Mouse (Mus musculus) myocyte (in vitro differentiated cells): Measurements from ENCODE around the gene Itih5. TPM values are rescaled to one million over a fixed set of nuclear protein-coding genes. Genes with fewer than 3 reads are reported as not detected.

Source experiments
- H3K27me3 ChIP-seq: one replicate; pipeline ENCODE4 v1.6.1; 2011; ENCODE audit not compliant: control insufficient read depth, insufficient read depth, insufficient read length
- H3K36me3 ChIP-seq: one replicate; pipeline ENCODE4 v1.6.1; 2011; ENCODE audit not compliant: control insufficient read depth, insufficient read depth
- H3K4me2 ChIP-seq: one replicate; pipeline ENCODE4 v1.6.1; 2011; ENCODE audit warnings: low read depth, control low read depth
- H3K4me3 ChIP-seq: one replicate; pipeline ENCODE4 v1.5.1; 2011; ENCODE audit warnings: mild to moderate bottlenecking, control low read depth, moderate library complexity
- H3K79me2 ChIP-seq: one replicate; pipeline ENCODE4 v1.6.1; 2011; ENCODE audit not compliant: control insufficient read depth, insufficient read depth
- H3ac ChIP-seq: one replicate; pipeline ENCODE4 v1.6.1; 2011; ENCODE audit not compliant: control insufficient read depth, insufficient read length
- CEBPB ChIP-seq: IDR thresholded peaks from 2 replicates; pipeline ENCODE4 v1.6.1; 2011; ENCODE audit warnings: mild to moderate bottlenecking, moderate library complexity; ENCODE audit not compliant: poor library complexity, insufficient read depth, severe bottlenecking
- E2F4 ChIP-seq: IDR thresholded peaks from one replicate; pipeline ENCODE4 v1.6.1; 2011; ENCODE audit warnings: mild to moderate bottlenecking, control low read depth, moderate library complexity; ENCODE audit not compliant: insufficient read depth
- MAX ChIP-seq: IDR thresholded peaks from one replicate; pipeline ENCODE4 v1.6.1; 2011; ENCODE audit warnings: low read depth, mild to moderate bottlenecking, control low read depth
- MYOD1 ChIP-seq, 3 experiments: IDR thresholded peaks; one replicate each; pipeline ENCODE4 v1.6.1; 2011; ENCODE audit warnings: control low read depth in 2 of 3, low read depth in 2 of 3, mild to moderate bottlenecking in 2 of 3, moderate library complexity in 1 of 3; ENCODE audit not compliant: insufficient read length in 2 of 3, control insufficient read depth in 1 of 3
- MYOG ChIP-seq, 3 experiments: IDR thresholded peaks; one replicate each; pipeline ENCODE4 v1.6.1; 2011; ENCODE audit warnings: control low read depth in 2 of 3, low read depth in 2 of 3, mild to moderate bottlenecking in 2 of 3; ENCODE audit not compliant: insufficient read length in 2 of 3, control insufficient read depth in 1 of 3, insufficient read depth in 1 of 3
- POLR2A ChIP-seq: IDR thresholded peaks from one replicate; pipeline ENCODE4 v1.6.1; 2011; ENCODE audit warnings: low read depth, mild to moderate bottlenecking, control low read depth, moderate library complexity; ENCODE audit not compliant: insufficient read length
- POLR2AphosphoS2 ChIP-seq: IDR thresholded peaks from one replicate; pipeline ENCODE4 v1.6.1; 2011; ENCODE audit warnings: low read depth, control low read depth; ENCODE audit not compliant: insufficient read length
- REST ChIP-seq: IDR thresholded peaks from one replicate; pipeline ENCODE4 v1.6.1; 2011; ENCODE audit warnings: mild to moderate bottlenecking, control low read depth, moderate library complexity; ENCODE audit not compliant: insufficient read depth, insufficient read length
- SRF ChIP-seq: IDR thresholded peaks from one replicate; pipeline ENCODE4 v1.6.1; 2011; ENCODE audit warnings: low read depth; ENCODE audit not compliant: control insufficient read depth, insufficient read length
- TCF12 ChIP-seq: IDR thresholded peaks from one replicate; pipeline ENCODE4 v1.6.1; 2011; ENCODE audit warnings: mild to moderate bottlenecking, control low read depth; ENCODE audit not compliant: poor library complexity, insufficient read depth, severe bottlenecking
- TCF3 ChIP-seq: IDR thresholded peaks from one replicate; pipeline ENCODE4 v1.6.1; 2011; ENCODE audit warnings: low read depth, control low read depth; ENCODE audit not compliant: insufficient read length
- USF1 ChIP-seq: IDR thresholded peaks from one replicate; pipeline ENCODE4 v1.6.1; 2011; ENCODE audit warnings: low read depth, mild to moderate bottlenecking, control low read depth, moderate library complexity
- polyA plus RNA-seq: library from polyadenylated mRNA; unstranded; fragments of >200 nt; fragmentation: generic; extraction: Trizol; gene quantifications from one replicate; pipeline ENCODE4 v1.2.1, GENCODE M21; 2012; ENCODE audit warnings: missing spikeins

Gene Itih5
- polyA plus RNA-seq, 1 experiment: not detected

DNA sequence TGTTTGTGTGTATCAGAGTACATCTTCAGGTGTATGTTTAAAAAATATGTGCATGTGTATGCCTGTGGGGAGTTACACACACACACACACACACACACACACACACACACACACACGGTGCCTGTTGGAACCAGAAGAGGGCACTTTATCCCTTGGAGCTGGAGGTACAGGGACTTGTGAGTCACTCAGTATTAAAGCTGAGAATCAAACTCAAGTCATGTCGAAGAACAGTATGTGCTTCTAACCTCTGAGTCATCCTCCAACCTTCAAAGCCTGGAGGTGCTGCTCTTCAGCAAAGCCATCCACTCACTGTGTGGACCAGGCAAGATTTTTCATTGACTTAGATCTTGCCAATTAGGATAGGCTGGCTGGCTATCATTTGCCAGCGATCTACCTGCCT lies 31.5 kb upstream of the Itih5 start:
- no peaks in the 10 kb centered on the region for H3K79me2 ChIP-seq
- no peak overlapping the region for H3K4me3 ChIP-seq

DNA sequence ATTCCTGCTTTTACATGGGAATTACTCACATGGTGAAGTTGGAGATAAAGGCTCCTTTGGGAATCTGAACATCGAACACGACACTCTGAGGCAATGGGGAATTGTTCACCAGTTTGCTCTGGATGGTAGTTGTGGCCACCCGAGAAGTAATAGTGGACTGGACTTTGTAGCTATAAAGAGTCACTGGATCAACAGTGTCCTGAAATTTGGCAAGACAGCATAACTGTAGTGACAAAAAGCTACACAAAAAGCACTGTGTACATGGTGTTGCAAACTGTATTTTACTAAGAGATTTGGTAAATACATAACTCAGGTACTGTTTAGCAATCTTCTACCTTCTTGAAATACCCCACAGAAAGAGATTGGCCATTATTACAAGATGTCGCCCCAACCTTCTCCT lies 27.2 kb upstream of the Itih5 start:
- Histone ChIP-seq H3K36me3 (no peaks in the 10 kb centered on the region), H3K4me2 (no peak overlapping the region), H3K79me2 (no peaks in the 10 kb centered on the region), H3ac (no peak overlapping the region), H3K27me3 (no peaks in the 10 kb centered on the region), H3K4me3 (no peak overlapping the region)
- no peak for TF ChIP-seq TCF3

More for the DNA sequence above, 31.5 kb upstream of the Itih5 start:
- H3K4me2 ChIP-seq: no peak overlapping the region
- no peaks in the 10 kb centered on the region for H3K36me3 ChIP-seq
- no peak for TF ChIP-seq MAX
- no peak for TF ChIP-seq TCF3
- no peak for TF ChIP-seq SRF
- no peak for TF ChIP-seq MYOG (IDR thresholded peaks at IDR 0.05; ENCODE audit: control insufficient read depth in 1 of 3, insufficient read depth in 1 of 3, insufficient read length in 2 of 3, low read depth in 2 of 3)
- no peak for TF ChIP-seq TCF12
- TF ChIP-seq POLR2AphosphoS2: no peak
- no peak for TF ChIP-seq CEBPB
- TF ChIP-seq REST: no peak
- no peak for TF ChIP-seq E2F4
- TF ChIP-seq USF1: no peak
- TF ChIP-seq MYOD1 (IDR thresholded peaks at IDR 0.05; ENCODE audit: control insufficient read depth in 1 of 3, insufficient read length in 2 of 3, low read depth in 2 of 3): no peak
- TF ChIP-seq POLR2A: no peak
- H3K27me3 ChIP-seq: no peaks in the 10 kb centered on the region
- no peak overlapping the region for H3ac ChIP-seq

DNA sequence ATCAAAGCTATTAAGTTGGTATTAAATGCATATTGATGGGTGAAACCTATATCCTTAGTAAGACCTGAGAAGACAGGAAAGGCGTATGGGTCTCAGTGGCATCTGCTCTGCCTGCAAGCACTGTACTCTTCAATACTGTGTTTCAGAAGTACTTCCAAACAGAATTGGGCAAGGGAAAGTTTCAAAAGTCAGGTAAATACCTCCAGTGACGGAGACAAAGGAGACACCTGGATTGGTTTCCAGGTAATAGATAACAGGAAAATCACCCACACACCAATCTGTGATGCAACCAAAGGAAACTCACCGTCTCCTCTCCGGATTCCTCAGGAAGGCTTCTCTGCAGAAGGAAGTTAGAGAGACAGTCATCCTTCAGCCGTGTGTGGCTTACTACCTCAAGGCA lies 25.9 kb upstream of the Itih5 start:
- TF ChIP-seq MAX (no peak), TCF3 (no peak), E2F4 (no peak), TCF12 (no peak), CEBPB (no peak), MYOG (IDR thresholded peaks at IDR 0.05; ENCODE audit: control insufficient read depth in 1 of 3, insufficient read depth in 1 of 3, insufficient read length in 2 of 3, low read depth in 2 of 3) (no peak)
- no peaks in the 10 kb centered on the region for H3K27me3 ChIP-seq
- H3K79me2 ChIP-seq: no peaks in the 10 kb centered on the region
- no peak overlapping the region for H3K4me2 ChIP-seq
- H3K4me3 ChIP-seq: no peak overlapping the region
- H3ac ChIP-seq: no peak overlapping the region
- H3K36me3 ChIP-seq: no peaks in the 10 kb centered on the region

DNA sequence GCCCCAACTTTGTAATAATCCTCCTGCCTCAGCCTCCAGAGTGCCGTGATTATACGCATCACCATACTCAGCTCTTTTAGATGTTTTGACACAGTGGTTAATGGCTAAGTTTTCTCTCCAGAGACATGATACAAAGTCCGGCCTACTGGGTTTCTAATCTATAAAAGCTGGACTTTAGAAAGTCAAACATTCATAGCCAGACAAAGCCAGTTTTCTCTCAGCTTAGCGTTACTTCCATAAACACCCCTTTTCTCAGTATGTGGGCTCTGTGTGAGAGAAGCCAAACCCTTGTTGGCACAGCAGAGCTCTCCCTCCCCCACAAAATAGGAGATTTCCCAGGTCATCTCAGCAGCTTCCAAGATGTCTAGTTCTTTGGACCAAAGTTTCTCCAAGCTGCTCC lies 24.8 kb upstream of the Itih5 start:
- Histone ChIP-seq H3K27me3 (no peaks in the 10 kb centered on the region), H3K4me3 (no peak overlapping the region), H3K79me2 (no peaks in the 10 kb centered on the region), H3K36me3 (no peaks in the 10 kb centered on the region), H3ac (no peak overlapping the region), H3K4me2 (no peak overlapping the region)
- TF ChIP-seq REST (no peak), MYOD1 (IDR thresholded peaks at IDR 0.05; ENCODE audit: control insufficient read depth in 1 of 3, insufficient read length in 2 of 3, low read depth in 2 of 3) (no peak), CEBPB (no peak)

DNA sequence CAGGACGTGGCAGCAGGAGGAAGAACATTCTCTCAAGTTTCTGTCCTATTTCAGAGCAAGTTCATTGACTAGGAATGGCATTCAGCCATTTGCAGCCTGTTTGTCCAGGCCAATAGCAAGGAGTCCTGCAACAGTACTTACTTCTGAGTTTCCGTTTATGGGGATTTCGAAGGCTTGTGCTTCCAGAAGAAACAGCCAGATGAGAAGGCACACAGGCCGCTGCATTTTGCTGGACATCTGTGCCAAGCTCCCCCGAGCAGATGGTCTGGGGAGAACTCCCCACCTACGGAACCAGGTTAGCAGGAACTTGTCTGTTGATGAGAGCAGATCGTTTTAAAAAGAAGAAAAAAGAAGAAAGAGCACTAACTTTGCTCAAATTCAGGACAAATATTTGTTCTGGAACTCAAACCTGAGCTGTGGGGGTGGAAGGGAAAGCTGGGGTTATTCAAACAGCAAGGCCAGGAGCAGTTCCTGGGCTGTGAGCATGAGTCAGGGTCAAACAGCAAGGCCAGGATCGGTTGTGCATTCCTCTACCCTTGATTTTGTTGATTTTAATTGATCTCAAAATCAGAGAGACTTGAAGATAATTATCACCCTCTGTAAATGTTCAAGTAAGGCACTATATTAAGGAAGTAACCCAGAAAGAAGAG lies 22.9 kb upstream of the Itih5 start:
- H3ac ChIP-seq: no peak overlapping the region
- no peak overlapping the region for H3K4me3 ChIP-seq
- no peaks in the 10 kb centered on the region for H3K79me2 ChIP-seq
- H3K4me2 ChIP-seq: no peak overlapping the region
- no peaks in the 10 kb centered on the region for H3K27me3 ChIP-seq
- no peaks in the 10 kb centered on the region for H3K36me3 ChIP-seq
- TF ChIP-seq MAX: no peak
- TF ChIP-seq SRF: no peak
- no peak for TF ChIP-seq POLR2A
- TF ChIP-seq REST: no peak
- no peak for TF ChIP-seq MYOD1 (IDR thresholded peaks at IDR 0.05; ENCODE audit: control insufficient read depth in 1 of 3, insufficient read length in 2 of 3, low read depth in 2 of 3)
- no peak for TF ChIP-seq MYOG (IDR thresholded peaks at IDR 0.05; ENCODE audit: control insufficient read depth in 1 of 3, insufficient read depth in 1 of 3, insufficient read length in 2 of 3, low read depth in 2 of 3)
- no peak for TF ChIP-seq TCF12

DNA sequence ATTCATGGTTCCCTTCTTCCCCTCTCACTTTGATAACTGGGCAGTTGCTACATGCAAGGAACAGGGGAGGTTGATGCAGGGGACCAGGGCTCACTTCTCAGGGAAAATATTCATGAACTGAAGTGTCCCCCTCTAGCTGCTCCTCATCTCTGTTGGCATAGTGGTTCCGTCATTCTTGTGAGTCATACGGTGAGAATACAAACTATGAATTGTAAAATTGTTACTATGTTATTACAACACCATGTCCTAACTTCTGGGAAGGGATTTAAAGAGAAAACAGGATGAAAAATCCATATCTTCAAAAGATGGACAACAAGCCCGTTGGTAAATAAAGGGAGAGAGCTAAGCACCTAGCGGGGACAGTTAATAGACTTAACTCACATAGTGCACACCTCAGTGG lies 22.1 kb upstream of the Itih5 start, which contains the start of gene Itih2:
Gene Itih2 (minus strand): TSS at position 101 of the 400 bp plus-strand sequence.
- Histone ChIP-seq H3K27me3 (no peaks in the 10 kb centered on the region), H3K36me3 (no peaks in the 10 kb centered on the region), H3K4me2 (no peak within 1 kb of the TSS), H3K79me2 (no peaks in the 10 kb centered on the region), H3K4me3 (no peak within 1 kb of the TSS), H3ac (no peak within 1 kb of the TSS)
- TF ChIP-seq TCF12 (no peak), E2F4 (no peak), TCF3 (no peak), CEBPB (no peak), MYOG (IDR thresholded peaks at IDR 0.05; ENCODE audit: control insufficient read depth in 1 of 3, insufficient read depth in 1 of 3, insufficient read length in 2 of 3, low read depth in 2 of 3) (no peak), POLR2AphosphoS2 (no peak), SRF (no peak), MAX (no peak), MYOD1 (IDR thresholded peaks at IDR 0.05; ENCODE audit: control insufficient read depth in 1 of 3, insufficient read length in 2 of 3, low read depth in 2 of 3) (no peak), USF1 (no peak), POLR2A (no peak), REST (no peak)
